Mouse (Mus musculus) hindbrain, postnatal 0 days (tissue): ENCODE data around the gene Ubap2l. TPM values are rescaled to one million over a fixed set of nuclear protein-coding genes. Genes with fewer than 3 reads are reported as not detected.

Experiments
- ATAC-seq: fragments of 200-750 bp; cut with Nextera tagmentation; 2 replicates; pipeline ENCODE4 v1.8.0; 2017; ENCODE audit warnings: mild to moderate bottlenecking, moderate TSS enrichment, moderate library complexity
- DNase-seq: peaks from one replicate; pipeline ENCODE4 v3.0.0-alpha.2; 2015; ENCODE audit warnings: low spot score
- H3K27ac ChIP-seq: fragments of 300-500 bp; sonication (generic); 2 replicates; pipeline ENCODE4 v1.5.1; 2014; ENCODE audit warnings: mild to moderate bottlenecking
- H3K27me3 ChIP-seq: fragments of 300-500 bp; sonication (generic); 2 replicates; pipeline ENCODE4 v1.6.1; 2014; ENCODE audit warnings: low read length, mixed read lengths; ENCODE audit not compliant: insufficient read depth
- H3K36me3 ChIP-seq: fragments of 300-500 bp; sonication (generic); 2 replicates; pipeline ENCODE4 v1.6.1; 2014; ENCODE audit warnings: low read length, mixed read lengths; ENCODE audit not compliant: insufficient read depth
- H3K4me1 ChIP-seq: fragments of 300-500 bp; sonication (generic); 2 replicates; pipeline ENCODE4 v1.6.1; 2014; ENCODE audit warnings: antibody characterized with exemption, low read length, mixed read lengths; ENCODE audit not compliant: insufficient read depth
- H3K4me2 ChIP-seq: fragments of 300-500 bp; sonication (generic); 2 replicates; pipeline ENCODE4 v1.6.1; 2014; ENCODE audit warnings: low read depth, mild to moderate bottlenecking, low read length, moderate library complexity, mixed read lengths
- H3K4me3 ChIP-seq: fragments of 300-500 bp; sonication (generic); 2 replicates; pipeline ENCODE4 v1.5.1; 2014; ENCODE audit warnings: low read length
- H3K9ac ChIP-seq: fragments of 300-500 bp; sonication (generic); replicated peaks from 2 replicates; pipeline ENCODE4 v1.6.1; 2014; ENCODE audit warnings: mild to moderate bottlenecking, low read length, moderate library complexity, mixed read lengths
- H3K9me3 ChIP-seq: fragments of 300-500 bp; sonication (generic); 2 replicates; pipeline ENCODE4 v1.6.1; 2016; ENCODE audit warnings: low read length, mixed read lengths
- CTCF ChIP-seq: IDR thresholded peaks from 2 replicates; pipeline ENCODE4 v1.5.1; 2016; ENCODE audit warnings: antibody characterized with exemption, control low read depth, low read depth
- WGBS: fragments of 180-500 bp; shearing (Covaris S2); extraction: QIAGEN DNeasy Blood & Tissue Kit; methylation state at CpG from one replicate; pipeline ENCODE4 v1.1.7; 2014; 5-methylcytosine and 5-hydroxymethylcytosine counted together
- polyA plus RNA-seq: library from polyadenylated mRNA; unstranded; fragments of >200 nt; fragmentation: Nextera tagmentation; extraction: Ambion mirVana; gene quantifications from 2 replicates; pipeline ENCODE4 v1.2.1, GENCODE M21; 2015
- total RNA-seq: library from RNA; depleted of rRNA; stranded (reverse); fragments of >200 nt; gene quantifications from 2 replicates; pipeline ENCODE4 v1.2.3, GENCODE M21; 2014

Ubap2l gene
- total and polyA plus RNA-seq, 2 experiments from 2014 or later = 102 to 113 TPM

DNA sequence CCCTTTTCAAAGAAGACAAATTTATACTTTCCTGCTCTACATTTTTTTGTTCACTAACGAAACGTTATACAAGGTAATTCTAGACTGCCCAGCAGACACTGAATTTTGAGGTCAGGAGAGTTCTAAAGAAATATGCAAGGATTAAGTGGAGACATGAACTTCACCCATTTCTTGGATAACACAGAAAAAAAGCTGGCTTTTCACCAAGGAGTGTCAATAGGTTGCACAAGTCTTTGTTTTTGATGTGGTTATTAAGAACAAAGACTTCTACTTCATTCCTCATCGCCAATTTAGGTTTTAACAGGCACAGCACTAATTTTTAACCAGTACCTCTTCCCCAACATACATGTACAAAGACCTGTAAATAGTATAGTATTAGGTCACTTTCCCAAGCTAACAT lies 2.7 kb downstream of the Ubap2l start:
- H3K4me1 ChIP-seq = peaks cover 16% of the 10 kb centered on the region
- peaks cover 9% of the 10 kb centered on the region; the same call in 1 of the 2 replicates for H3K36me3 ChIP-seq
- H3K9ac ChIP-seq = no peak overlapping the region
- TF ChIP-seq CTCF = no peak
- no peaks in the 10 kb centered on the region for H3K27me3 ChIP-seq
- ATAC-seq (no peak), DNase-seq (no peak)
- 58% methylated on average over 3 of the region's 3 CpGs for WGBS
- H3K9me3 ChIP-seq = no peaks in the 10 kb centered on the region
- H3K4me3 ChIP-seq = no peak overlapping the region
- H3K27ac ChIP-seq = no peak overlapping the region
- no peak overlapping the region for H3K4me2 ChIP-seq

DNA sequence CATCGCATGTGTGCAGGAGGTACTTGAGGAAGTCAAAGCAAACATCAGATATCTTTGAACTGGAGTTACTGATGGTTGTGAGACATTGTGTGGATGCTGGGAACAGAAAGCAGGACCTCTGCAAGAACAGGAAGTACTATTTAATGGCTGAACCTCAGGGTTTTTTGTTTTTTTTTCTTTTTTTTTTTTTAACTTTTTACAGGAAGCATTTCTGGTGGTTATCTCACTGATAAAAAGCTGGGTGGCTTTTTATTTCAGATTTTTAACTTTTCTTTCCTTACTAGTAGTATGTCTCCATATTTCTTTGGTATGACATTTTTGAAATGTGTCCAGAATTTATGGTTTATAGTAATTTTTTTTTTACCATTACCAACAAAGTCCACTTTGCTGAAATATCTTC lies 16.2 kb downstream of the Ubap2l start:
- Histone ChIP-seq H3K27ac (no peak overlapping the region), H3K9ac (no peak overlapping the region), H3K9me3 (no peaks in the 10 kb centered on the region), H3K4me1 (no peaks in the 10 kb centered on the region), H3K27me3 (no peaks in the 10 kb centered on the region), H3K4me2 (no peak overlapping the region), H3K4me3 (no peak overlapping the region), H3K36me3 (peaks cover 46% of the 10 kb centered on the region)
- ATAC-seq = no peak
- no peak for TF ChIP-seq CTCF
- DNase-seq = no peak
- 98% methylated on average over 1 of the region's 1 CpGs for WGBS

DNA sequence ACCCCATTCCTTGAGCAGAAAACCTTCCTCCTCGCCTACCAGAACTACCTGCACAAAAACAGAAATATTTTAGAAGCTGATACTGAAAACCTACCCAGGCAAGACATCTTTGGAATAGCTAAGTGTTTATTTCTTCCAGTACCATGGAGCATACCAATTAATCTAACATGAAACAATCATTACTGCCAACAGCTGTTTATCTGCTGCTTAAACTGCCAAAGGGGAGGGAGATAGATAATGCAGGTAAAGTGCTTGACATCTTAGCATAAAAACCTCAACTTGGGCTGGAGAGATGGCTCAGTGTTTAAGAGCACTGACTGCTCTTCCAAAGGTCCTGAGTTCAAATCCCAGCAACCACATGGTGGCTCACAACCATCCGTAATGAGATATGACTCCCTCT lies 17.8 kb downstream of the Ubap2l start:
- TF ChIP-seq CTCF = no peak
- 88% methylated on average over 2 of the region's 2 CpGs for WGBS
- DNase-seq (no peak), ATAC-seq (no peak)
- no peaks in the 10 kb centered on the region for H3K9me3 ChIP-seq
- no peak overlapping the region for H3K27ac ChIP-seq
- H3K9ac ChIP-seq = no peak overlapping the region
- no peak overlapping the region for H3K4me2 ChIP-seq
- H3K36me3 ChIP-seq = peaks cover 50% of the 10 kb centered on the region
- no peak overlapping the region for H3K4me3 ChIP-seq
- no peaks in the 10 kb centered on the region for H3K4me1 ChIP-seq
- H3K27me3 ChIP-seq = no peaks in the 10 kb centered on the region

DNA sequence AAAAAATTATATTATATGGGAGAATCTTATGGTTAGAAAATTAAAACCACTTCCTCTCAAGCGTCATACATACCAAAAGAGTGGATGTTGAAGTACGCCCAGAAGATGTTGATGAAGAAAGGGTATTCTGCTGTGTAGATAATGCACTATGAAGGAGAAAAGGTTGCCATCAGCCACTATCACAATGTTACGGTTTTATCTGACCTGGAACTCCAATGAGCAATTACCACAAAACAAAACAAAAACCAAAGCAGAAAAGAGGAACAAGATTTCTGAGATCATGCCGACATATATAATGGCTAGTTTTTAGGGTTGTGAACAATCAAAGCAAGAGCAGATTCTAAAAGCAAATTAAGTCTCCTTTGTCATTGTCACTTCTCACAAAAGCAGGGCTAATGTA lies 35.8 kb downstream of the Ubap2l start:
- no peak overlapping the region for H3K4me2 ChIP-seq
- no peak overlapping the region for H3K9ac ChIP-seq
- no peak overlapping the region for H3K27ac ChIP-seq
- ATAC-seq (no peak), DNase-seq (no peak)
- no peaks in the 10 kb centered on the region for H3K27me3 ChIP-seq
- H3K4me3 ChIP-seq = no peak overlapping the region
- H3K36me3 ChIP-seq = peaks cover 81% of the 10 kb centered on the region
- H3K9me3 ChIP-seq = no peaks in the 10 kb centered on the region
- 91% methylated on average over 4 of the region's 4 CpGs for WGBS
- TF ChIP-seq CTCF = no peak
- H3K4me1 ChIP-seq = no peaks in the 10 kb centered on the region

DNA sequence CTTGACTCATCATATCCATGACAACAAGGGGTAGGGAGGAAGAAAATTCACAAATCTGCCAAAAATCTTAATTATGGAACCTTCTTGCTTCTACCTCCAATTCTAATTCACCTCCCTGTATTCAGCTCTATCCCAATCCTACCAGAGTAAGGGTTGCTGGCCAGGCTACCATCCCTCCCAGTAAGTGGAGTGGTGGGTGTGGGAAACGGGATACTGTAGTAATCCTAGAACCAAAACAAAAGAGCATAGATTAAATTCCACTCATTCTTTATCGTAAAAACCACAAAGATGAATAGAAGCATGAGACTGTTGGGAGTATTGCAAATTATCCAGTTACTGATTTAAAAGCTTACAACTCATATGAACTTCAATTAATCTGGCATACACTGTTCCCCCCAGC lies 42.1 kb downstream of the Ubap2l start:
- no peaks in the 10 kb centered on the region for H3K9me3 ChIP-seq
- WGBS = 88% methylated on average over 2 of the region's 2 CpGs

DNA sequence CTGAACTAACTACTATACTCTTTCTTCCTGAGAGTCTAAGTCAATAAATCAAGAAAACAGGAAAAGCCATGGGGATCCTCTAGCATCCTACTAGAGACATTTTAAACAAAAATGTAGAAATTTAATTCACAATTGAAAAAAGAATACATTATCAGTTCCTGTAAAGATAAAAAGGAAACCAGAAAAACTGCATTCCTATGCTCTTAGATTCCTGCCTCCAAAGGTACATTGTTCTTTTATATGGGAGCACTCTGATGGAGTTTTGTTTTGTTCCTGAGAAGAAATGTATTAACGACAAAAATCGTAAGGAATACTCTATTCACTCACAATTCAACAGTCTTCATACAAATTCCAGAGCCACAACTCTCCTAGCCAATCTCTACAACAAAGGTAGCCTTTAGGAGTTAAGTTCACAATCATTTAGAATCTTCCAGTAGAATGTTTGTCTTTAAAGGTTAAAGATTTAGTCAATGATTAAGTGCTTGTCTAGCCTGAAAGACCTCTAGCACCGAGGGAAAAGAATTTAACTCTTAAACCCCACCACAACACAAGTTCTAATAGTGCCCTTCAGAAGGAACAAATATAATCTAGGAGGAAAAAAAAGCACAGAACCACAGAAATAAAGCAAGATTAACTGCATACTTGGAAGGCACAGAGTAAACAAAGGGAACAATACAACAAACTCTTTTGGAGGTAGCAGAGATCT lies 48.2 kb downstream of the Ubap2l start:
- H3K27ac ChIP-seq = no peak overlapping the region
- H3K9me3 ChIP-seq = no peaks in the 10 kb centered on the region
- no peaks in the 10 kb centered on the region for H3K27me3 ChIP-seq
- WGBS = 72% methylated on average over 3 of the region's 3 CpGs
- H3K36me3 ChIP-seq = peaks cover 60% of the 10 kb centered on the region
- no peak overlapping the region for H3K4me3 ChIP-seq
- H3K9ac ChIP-seq = no peak overlapping the region
- no peak for ATAC-seq
- H3K4me2 ChIP-seq = no peak overlapping the region
- H3K4me1 ChIP-seq = no peaks in the 10 kb centered on the region
- DNase-seq = no peak
- TF ChIP-seq CTCF = no peak

More for the DNA sequence above, 42.1 kb downstream of the Ubap2l start:
- DNase-seq = no peak
- peaks cover 86% of the 10 kb centered on the region for H3K36me3 ChIP-seq
- no peaks in the 10 kb centered on the region for H3K4me1 ChIP-seq
- H3K9ac ChIP-seq = no peak overlapping the region
- no peak overlapping the region for H3K27ac ChIP-seq
- ATAC-seq = no peak
- TF ChIP-seq CTCF = no peak
- H3K4me2 ChIP-seq = no peak overlapping the region
- no peaks in the 10 kb centered on the region for H3K27me3 ChIP-seq
- H3K4me3 ChIP-seq = no peak overlapping the region

DNA sequence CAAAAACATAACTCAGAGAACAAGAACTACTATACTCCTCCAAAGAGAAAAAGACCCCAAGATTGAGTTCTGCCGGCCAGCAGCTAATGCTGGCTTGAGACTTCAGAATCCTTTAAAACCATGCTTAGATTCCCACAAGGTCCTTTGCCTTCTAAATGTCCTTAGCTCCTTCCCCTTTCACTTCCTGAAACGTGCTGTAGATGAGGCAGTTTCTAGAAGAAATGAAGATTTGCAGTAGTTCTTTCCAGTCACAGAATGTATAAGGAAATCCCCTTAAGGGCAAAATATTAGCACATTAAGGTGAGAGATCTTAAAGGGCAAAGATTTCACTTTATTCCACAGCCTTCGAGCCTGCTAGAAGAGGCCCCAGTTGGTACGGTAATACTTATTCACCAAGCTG lies 52.6 kb downstream of the Ubap2l start:
- no peak overlapping the region for H3K4me2 ChIP-seq
- DNase-seq (no peak), ATAC-seq (no peak)
- no peak overlapping the region for H3K9ac ChIP-seq
- 89% methylated on average over 4 of the region's 4 CpGs for WGBS
- no peaks in the 10 kb centered on the region for H3K9me3 ChIP-seq
- H3K36me3 ChIP-seq = peaks cover 32% of the 10 kb centered on the region
- no peak overlapping the region for H3K27ac ChIP-seq
- no peaks in the 10 kb centered on the region for H3K4me1 ChIP-seq
- no peak for TF ChIP-seq CTCF
- no peak overlapping the region for H3K4me3 ChIP-seq
- H3K27me3 ChIP-seq = no peaks in the 10 kb centered on the region
